Mouse (Mus musculus) kidney, postnatal 4 days (tissue): Measurements from ENCODE around the gene Rasgrp2.

Experiments used
- DNase-seq, 2 experiments: peaks; one replicate each; pipeline ENCODE4 v3.0.0; 2021; ENCODE audit warnings: mixed read lengths in 2 of 2

The Rasgrp2 gene

DNA sequence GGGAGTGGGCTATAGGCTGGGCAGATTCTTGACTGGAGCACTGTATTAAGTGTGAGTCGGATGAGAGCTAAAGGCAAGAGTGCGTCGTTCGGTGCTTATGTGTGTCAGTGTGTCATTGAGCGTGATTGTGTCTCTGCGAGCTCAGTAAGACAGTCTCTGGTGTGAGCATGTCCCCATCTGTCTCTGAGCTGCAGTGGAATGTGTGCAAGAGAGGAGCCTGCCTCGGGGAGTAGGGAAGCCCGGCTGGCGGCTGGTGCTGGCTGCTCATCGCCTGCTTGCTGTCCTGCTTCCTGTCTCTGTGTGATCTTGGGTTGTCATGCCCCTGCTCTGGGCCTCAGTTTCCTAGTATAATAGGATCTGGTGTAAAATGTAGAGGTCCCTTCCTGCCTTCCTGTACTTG lies 43.9 kb downstream of the Rasgrp2 start:
- no peak for DNase-seq

DNA sequence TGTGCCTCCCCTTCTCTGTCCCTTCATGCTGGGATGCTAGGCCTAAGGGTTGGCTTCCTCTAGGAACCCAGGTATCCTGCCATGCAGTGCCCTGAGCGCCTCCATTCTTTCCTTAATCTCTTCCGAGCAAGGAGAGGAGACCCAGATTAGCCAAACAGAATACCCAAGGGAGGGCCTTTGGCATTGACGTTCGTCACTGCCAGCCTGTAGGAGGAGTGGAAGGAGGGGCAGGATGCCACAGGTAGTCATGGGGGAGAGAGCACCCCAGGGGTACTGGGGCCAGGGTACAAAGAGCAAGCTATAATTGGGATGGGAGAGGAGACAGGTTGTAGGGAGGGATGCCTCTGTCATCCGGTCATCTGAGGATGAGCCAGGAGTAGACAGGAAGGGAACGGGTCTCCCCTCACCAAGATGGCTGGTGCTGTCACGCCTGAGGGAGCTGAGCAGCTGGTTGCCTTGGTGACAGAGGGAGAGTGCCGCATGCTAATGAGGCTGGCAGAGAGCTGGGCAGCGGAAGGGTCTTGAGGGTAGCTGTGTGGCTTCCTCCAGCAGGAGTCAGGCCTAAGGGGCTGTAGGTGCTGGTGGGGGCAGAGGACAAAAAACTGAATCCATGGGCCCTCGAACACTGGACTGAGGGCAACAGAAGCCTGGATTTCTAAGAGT lies 46.8 kb downstream of the Rasgrp2 start:
- DNase-seq, result peak; percentile 53 to 67

DNA sequence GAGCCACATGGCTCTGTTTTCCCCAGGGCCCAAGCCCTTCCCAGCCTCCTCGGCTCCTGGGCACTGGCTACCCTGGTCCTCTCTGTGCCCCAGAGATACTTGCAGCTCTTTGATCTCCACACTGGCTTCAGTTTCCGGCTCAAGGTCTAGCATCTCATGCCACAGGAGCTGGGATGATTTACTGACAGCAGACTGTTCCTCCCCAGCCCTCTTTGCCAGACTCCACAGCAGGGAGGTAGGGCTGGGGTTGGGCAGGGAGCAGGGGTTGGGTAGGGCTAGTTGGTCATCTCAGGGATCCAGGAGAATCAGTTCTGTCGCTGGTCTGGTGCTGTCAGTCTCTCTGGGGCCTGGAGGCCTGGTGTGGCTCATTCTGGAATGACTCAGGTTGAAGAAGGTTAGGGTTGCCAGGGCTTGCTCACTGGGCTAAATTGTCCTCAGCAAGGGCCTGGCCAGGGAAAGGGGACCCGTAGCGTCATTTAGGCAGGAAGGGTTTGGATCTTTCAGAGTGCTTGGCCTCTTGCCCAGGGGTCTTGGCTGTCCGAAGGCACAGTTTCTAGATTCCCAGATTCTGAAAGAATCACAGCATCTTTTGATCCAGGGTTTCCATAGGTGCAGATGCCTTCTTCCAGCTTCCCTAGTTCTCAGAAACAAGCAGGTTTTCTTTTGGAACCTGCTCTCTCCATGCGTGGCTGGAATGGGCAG lies 47.7 kb downstream of the Rasgrp2 start:
- DNase-seq, result peak in 1 of 2 experiments; percentile 35

DNA sequence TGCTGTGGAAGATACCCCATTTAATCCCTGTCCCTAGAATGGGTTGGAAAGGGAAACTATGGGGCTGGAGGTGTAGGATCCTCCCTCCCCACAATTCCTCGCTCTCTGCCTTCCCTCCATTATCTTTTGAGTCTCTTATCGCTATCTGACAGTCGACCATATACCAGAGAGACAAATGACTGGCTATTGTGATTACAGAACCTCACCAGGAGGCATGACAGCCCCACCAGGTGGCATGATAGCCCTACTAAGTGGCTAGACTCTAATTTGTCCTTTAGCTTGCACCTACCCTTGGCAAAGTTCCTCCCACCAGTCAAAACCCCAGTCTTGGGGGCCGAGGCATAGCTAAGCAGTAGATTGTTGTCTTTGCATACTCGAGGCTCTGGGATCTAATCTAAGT lies 49.6 kb downstream of the Rasgrp2 start:
- DNase-seq, result no peak

DNA sequence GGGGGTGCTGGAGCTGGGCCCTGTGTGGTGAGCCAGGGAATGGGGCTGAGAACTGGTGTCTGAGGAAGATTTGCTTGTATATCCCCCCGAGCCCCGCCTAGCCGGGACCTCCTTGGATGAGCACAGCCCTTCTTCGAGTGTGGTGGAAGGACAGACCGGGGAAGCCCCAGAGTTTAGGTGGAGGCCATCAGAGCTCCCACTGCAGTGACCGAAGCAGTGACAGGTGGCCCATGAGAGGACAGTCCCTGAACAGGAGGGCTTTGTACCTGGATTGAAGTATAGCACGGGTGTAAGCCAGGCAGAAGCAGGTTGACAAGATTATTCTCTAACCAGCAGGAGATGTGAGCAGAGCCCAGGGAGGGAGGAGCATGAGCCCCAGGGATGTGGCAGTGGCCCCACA lies 50.7 kb downstream of the Rasgrp2 start:
- DNase-seq, result no peak

DNA sequence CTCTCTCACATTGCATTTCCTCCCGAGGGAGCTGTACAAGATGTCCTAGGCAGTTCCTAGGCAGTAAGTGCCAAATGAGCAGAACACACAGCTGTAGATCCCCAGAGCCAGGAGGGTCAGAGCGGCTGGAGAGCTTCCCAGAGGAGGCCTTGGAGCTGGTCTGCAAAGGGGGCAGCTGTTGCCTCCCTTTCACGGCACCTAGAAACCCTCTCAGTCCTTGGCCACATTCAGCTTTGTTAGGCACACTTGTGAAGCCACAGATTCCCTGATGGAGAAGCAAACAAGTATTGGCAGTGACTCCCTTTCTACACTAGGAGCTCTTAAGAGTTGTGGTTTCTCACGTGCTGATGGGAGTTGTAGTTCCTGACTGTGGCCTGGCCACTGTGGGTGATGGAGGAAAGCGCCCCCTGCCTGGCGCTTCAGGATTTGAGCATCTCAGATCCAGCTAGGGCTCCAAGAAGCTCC lies 52.9 kb downstream of the Rasgrp2 start:
- DNase-seq, result peak; percentile 86 to 90

DNA sequence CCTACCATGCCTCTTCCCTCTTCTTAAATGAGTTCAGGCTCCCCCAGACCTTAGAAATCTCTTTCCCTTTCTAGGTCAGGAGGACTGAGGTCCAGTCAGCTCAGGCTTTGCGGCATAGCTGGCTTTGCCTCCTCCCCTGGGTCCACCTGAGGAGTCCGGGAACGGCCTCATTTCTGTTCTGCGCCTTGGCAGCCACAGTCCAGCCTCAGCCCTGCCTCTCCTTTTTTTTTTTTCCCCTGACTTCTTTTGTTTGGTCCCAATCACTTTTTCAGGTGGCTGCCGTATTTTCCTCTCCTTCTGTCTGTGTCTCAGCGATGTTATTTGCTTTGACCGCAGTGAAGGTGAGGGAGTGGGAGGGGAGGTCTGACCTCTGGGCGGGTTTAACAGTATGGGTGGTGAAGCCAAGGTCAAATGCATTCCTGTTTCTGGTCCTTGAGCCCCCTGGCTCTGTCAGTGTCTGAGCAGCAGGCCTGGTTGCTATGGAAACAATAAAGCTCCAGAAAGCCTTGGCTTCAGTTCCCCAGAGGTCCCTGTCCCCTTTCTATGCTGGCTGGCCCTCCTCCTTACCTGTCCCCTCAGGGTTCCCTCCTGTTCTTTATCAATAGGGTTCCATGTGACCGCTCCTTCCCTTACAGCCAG lies 53.7 kb downstream of the Rasgrp2 start:
- no peak for DNase-seq

DNA sequence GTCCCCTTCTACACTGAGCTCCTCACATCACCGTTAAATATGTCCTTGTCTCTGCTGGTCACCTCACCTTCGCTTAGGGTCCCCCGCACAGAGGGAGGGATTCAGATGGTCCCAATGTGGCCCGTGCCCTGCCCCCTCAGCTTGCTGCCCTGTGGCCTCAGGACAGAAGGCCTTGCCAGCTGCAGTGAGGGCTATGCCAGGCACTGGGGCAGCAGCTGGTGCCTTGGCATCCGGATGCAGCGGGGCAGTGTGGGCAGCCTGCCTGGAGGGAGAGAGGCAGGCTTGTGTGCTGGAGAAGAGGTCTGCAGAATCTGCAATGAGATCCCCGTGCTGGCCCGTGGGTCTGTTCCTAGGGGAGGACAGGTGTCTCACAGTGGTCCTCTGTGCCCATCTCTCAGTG lies 54.2 kb downstream of the Rasgrp2 start:
- DNase-seq, result no peak

DNA sequence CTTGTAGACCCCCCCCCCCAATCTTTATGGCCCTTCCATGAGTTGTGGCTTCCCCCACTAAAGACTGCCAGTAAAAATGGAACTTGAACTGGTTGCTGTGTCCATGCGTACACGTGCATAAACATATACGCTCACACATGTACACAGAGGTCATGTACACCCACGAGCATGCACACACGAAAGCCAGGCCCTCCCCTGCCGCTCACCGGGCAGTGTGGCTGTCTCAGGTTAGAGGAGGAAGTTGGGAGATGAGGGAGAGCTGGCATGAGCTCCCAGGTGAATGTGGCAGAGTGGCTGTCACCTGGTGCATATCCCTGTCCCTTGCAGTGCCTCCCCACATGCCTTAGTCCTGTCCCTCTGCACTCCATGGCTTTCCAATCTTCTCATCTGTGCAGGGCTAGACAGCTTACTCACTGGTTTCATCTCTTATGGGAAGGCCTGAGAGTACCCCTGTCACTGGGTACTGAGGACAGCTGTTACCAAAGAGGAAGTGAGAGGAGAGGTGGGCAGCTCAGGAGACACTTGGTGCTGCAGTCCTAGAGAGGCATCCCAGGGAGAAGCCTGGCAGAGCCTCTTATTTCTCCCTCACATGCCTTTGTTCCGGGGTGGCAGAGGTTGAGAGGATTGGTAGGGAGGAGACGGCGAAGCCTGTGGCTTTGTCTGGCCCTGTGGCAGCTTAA lies 55.0 kb downstream of the Rasgrp2 start:
- no peak for DNase-seq

DNA sequence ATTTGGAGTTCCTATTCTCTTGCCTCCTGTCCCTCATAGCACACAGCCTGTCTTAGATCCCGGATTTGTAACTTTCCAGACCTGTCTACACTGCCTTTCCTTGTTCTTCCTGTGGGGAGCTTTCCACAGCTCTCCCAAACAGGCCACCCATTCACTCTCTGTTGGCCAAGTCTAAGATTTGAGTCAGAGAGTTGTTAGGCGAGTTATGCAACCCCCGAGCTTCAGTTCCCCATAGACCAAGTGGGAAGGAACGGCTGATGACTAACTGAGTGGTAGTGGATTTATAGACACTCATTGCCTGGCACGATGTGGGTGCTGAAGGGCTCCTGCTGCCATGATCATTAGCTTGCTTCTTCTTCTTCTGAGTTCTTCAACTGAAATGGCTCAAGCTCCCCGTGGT lies 60.4 kb downstream of the Rasgrp2 start:
- no peak for DNase-seq

DNA sequence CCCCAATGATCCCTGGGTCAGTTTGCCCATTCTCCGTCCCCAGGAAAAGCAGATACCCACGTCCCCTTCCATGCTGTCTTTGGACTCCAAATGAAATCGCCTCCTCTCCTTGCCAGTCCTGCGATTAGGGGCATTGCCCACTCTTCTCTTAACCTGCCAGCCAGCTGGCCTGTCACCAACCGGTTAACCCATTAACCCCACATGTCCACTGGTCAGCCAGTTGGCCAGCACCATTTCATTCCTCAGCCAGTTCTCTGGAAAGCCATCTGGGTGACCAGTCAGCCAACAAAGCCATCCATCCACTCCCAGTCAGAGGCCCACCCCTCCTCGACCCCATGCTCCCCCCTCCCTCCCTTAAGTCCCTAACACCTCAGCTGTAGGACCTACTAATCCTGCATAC lies 63.7 kb downstream of the Rasgrp2 start:
- no peak for DNase-seq

DNA sequence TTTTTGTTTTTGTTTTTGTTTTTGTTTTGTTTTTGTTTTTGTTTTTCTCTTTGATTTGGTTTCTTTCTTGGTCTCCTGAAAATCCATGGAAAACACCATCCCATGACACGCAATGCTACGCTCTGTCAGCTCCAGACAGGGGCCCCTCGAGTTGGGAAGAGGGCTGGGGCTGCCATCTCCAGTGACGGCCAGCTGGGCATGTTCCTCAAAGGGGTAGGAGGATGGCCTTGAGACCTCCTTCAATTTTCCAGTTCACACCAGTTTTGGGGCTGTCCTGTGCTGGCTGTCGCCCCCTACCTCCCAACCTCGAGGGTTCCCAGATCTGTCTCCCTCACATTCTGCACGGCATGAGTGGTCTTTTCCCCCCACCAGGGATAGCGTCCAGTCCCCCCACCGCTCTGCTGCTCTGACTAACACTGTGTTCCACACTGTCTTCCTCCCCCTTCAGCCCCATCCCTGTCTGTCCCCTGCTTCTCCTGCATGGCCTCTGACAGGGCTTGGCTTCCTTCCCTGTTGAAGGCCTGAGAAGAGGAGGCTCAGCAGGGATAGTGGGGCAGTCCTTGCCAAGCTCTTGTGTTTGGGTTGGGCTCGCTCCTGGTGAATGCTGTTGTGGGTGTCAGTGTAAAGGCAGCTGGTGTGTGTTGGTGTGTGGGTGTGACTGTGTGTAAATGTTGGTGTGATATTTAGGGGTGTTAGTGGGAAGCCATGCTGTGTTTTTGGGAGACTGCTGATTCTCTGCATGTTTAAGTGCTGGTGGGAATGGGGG lies 65.3 kb downstream of the Rasgrp2 start:
- DNase-seq, result no peak
